Mouse (Mus musculus) T-helper 1 cell (primary cell): ENCODE measurements around the gene Ftsj3.

Experiments used
- in situ Hi-C: fragments of 300-600 bp; cut with MboI, MseI; formaldehyde crosslinking; loops from one replicate; pipeline ENCODE4 v1.15.1; 2025; ENCODE audit warnings: high pct_unique_total_duplicates

Ftsj3 gene

GRCm38 (mm10) chr11:106255685-106256451, at the start of gene Ftsj3, which contains the start of gene Psmc5:
TSS of gene Ftsj3 (minus strand) at chr11:106256079.
TSS of gene Psmc5 (plus strand) at chr11:106256154.
- in situ Hi-C loops, result no loop called here

GRCm38 (mm10) chr11:106305348-106306064, 49.6 kb upstream of the Ftsj3 start:
- in situ Hi-C loops, result no loop called here

GRCm38 (mm10) chr11:106302634-106303033, 46.8 kb upstream of the Ftsj3 start:
- in situ Hi-C loops, result no loop called here

GRCm38 (mm10) chr11:106301765-106302164, 45.9 kb upstream of the Ftsj3 start, which contains the start of gene Gh:
TSS of gene Gh (minus strand) at chr11:106301865.
- in situ Hi-C loops, result no loop called here

GRCm38 (mm10) chr11:106291861-106292260, 36.0 kb upstream of the Ftsj3 start:
- in situ Hi-C loops, result no loop called here

- in situ Hi-C loops, result no loop called here
These were observed 34.5 kb upstream of the Ftsj3 start for GRCm38 (mm10) chr11:106290376-106290775.

- in situ Hi-C loops, result no loop called here
These were observed 33.5 kb upstream of the Ftsj3 start for GRCm38 (mm10) chr11:106289369-106289768.

GRCm38 (mm10) chr11:106286987-106287386, 31.1 kb upstream of the Ftsj3 start:
- in situ Hi-C loops, result no loop called here

GRCm38 (mm10) chr11:106286206-106286605, 30.3 kb upstream of the Ftsj3 start:
- in situ Hi-C loops, result no loop called here

GRCm38 (mm10) chr11:106284126-106284525, 28.2 kb upstream of the Ftsj3 start:
- in situ Hi-C loops, result no loop called here

GRCm38 (mm10) chr11:106283371-106283770, 27.5 kb upstream of the Ftsj3 start:
- in situ Hi-C loops, result no loop called here

- in situ Hi-C loops, result no loop called here
These were observed 26.6 kb upstream of the Ftsj3 start for GRCm38 (mm10) chr11:106282452-106282851.

- in situ Hi-C loops, result loop anchor here (10.0 kb wide), 1 partner anchor 1822 kb away; no protein-coding TSS in a partner anchor
These were observed 20.6 kb upstream of the Ftsj3 start, which contains the start of gene Tcam1 for GRCm38 (mm10) chr11:106276454-106276853. TSS of gene Tcam1 (plus strand) at chr11:106276672.

- in situ Hi-C loops, result loop anchor here (10.0 kb wide), 1 partner anchor 1820 kb away; no protein-coding TSS in a partner anchor
These were observed 19.1 kb upstream of the Ftsj3 start for GRCm38 (mm10) chr11:106274971-106275411.

- in situ Hi-C loops, result loop anchor here (10.0 kb wide), 1 partner anchor 1820 kb away; no protein-coding TSS in a partner anchor
These were observed 18.5 kb upstream of the Ftsj3 start for GRCm38 (mm10) chr11:106274374-106274773.

- in situ Hi-C loops, result loop anchor here (10.0 kb wide), 1 partner anchor 1819 kb away; no protein-coding TSS in a partner anchor
These were observed 17.9 kb upstream of the Ftsj3 start for GRCm38 (mm10) chr11:106273811-106274210.

- in situ Hi-C loops, result loop anchor here (10.0 kb wide), 1 partner anchor 1818 kb away; no protein-coding TSS in a partner anchor
These were observed 17.4 kb upstream of the Ftsj3 start for GRCm38 (mm10) chr11:106273311-106273684.

- in situ Hi-C loops, result loop anchor here (10.0 kb wide), 1 partner anchor 1818 kb away; no protein-coding TSS in a partner anchor
These were observed 16.9 kb upstream of the Ftsj3 start, which contains the start of gene Smarcd2 for GRCm38 (mm10) chr11:106272644-106273310. TSS of gene Smarcd2 (minus strand) at chr11:106272972.

- in situ Hi-C loops, result loop anchor here (10.0 kb wide), 1 partner anchor 1817 kb away; no protein-coding TSS in a partner anchor
These were observed 16.1 kb upstream of the Ftsj3 start for GRCm38 (mm10) chr11:106271794-106272643.

- in situ Hi-C loops, result loop anchor here (10.0 kb wide), 1 partner anchor 1816 kb away; no protein-coding TSS in a partner anchor
These were observed 15.4 kb upstream of the Ftsj3 start for GRCm38 (mm10) chr11:106271131-106271793.
